ENCODE assay signal across 31 mouse cellular contexts in genomic region chr7:120902931-120903330, GRCm38 (mm10). TPM values are rescaled to one million over a fixed set of nuclear protein-coding genes. Genes with fewer than 3 reads are reported as not detected.
DNase-seq lines count a peak whose midpoint lies in the region; ATAC-seq and TF ChIP-seq lines count a peak whose summit lies in the region.
"Had no signal": no experiment of that assay in that cellular context is flagged by ENCODE, and none has a peak within 500 bp of the region (broad histone marks: within the 10 kb centered on the region; RNA-seq: fewer than 3 reads in every experiment).

No protein-coding gene starts in this region.

- H3K4me2 ChIP-seq in embryonic facial prominence, embryonic 11.5 days (ENCODE audit: low read depth, low read length): no peak overlapping the region
- no peak overlapping the region for H3K4me2 ChIP-seq in midbrain, embryonic 11.5 days
- H3K4me2 ChIP-seq in midbrain, embryonic 16.5 days (ENCODE audit: low read length): no peak overlapping the region
- H3K4me2 ChIP-seq: embryonic facial prominence, embryonic 15.5 days; intestine, embryonic 15.5 days; neural tube, embryonic 12.5 days had no signal

- peak; percentile 11 for DNase-seq in embryonic facial prominence, embryonic 11.5 days (ENCODE audit: low spot score)
- DNase-seq in embryonic facial prominence, embryonic 10.5 days (ENCODE audit: low spot score): no peak
- DNase-seq in MN1 (ENCODE audit: low spot score): peak; percentile 67
- peak; percentile 77 for DNase-seq in midbrain, embryonic 11.5 days (ENCODE audit: low spot score, missing footprints)
- DNase-seq in gastrocnemius, adult 2 months: no peak
- DNase-seq in adrenal gland, adult (ENCODE audit: inconsistent age in 2 of 2, low spot score in 1 of 2): no peak
- DNase-seq: adrenal gland, adult 2 months; adrenal gland, postnatal 36 days; cerebellum, adult 2 months; cerebellum, postnatal 14 days; forebrain, postnatal 0 days; gastrocnemius, postnatal 14 days; heart, postnatal 14 days; kidney, adult 8-10 months; kidney, postnatal 4 days; layer of hippocampus, postnatal 36 days; liver; lung, adult 2 months; lung, postnatal 10 days; thymus, adult 2 months; thymus, postnatal 36 days had no signal

- ATAC-seq in embryonic facial prominence, embryonic 11.5 days (replicated peaks; ENCODE audit: insufficient number of reproducible peaks, low FRiP score, low TSS enrichment, low read depth): no peak
- ATAC-seq in midbrain, embryonic 11.5 days (ENCODE audit: low FRiP score): peak; percentile 70
- ATAC-seq in midbrain, embryonic 16.5 days: 0 out of 2 replicates have a peak, but pooled peaks have one; percentile 21
- ATAC-seq: forebrain, postnatal 0 days; hindbrain, embryonic 16.5 days; intestine, embryonic 15.5 days had no signal

- no peaks in the 10 kb centered on the region for H3K27me3 ChIP-seq in embryonic facial prominence, embryonic 11.5 days (ENCODE audit: control insufficient read depth, insufficient read depth, low read length)
- H3K27me3 ChIP-seq in embryonic facial prominence, embryonic 10.5 days (replicated peaks; ENCODE audit: low read depth, poor library complexity, severe bottlenecking): no peaks in the 10 kb centered on the region
- no peaks in the 10 kb centered on the region for H3K27me3 ChIP-seq in midbrain, embryonic 11.5 days (ENCODE audit: control insufficient read depth, insufficient read depth, low read length)
- no peaks in the 10 kb centered on the region for H3K27me3 ChIP-seq in midbrain, embryonic 16.5 days (ENCODE audit: control insufficient read depth, insufficient read depth, low read depth, low read length)
- H3K27me3 ChIP-seq: embryonic facial prominence, embryonic 15.5 days; intestine, embryonic 15.5 days; neural tube, embryonic 12.5 days had no signal

- H3K4me3 ChIP-seq in embryonic facial prominence, embryonic 11.5 days (ENCODE audit: low read depth, low read length): no peak overlapping the region
- no peak overlapping the region for H3K4me3 ChIP-seq in embryonic facial prominence, embryonic 10.5 days
- H3K4me3 ChIP-seq in midbrain, embryonic 11.5 days (ENCODE audit: low read depth, low read length): no peak overlapping the region
- H3K4me3 ChIP-seq in midbrain, embryonic 16.5 days (ENCODE audit: low read depth, low read length): no peak overlapping the region
- no peak overlapping the region for H3K4me3 ChIP-seq in gastrocnemius, adult 2 months
- H3K4me3 ChIP-seq: embryonic facial prominence, embryonic 15.5 days; hindbrain, embryonic 10.5 days; intestine, embryonic 15.5 days; myocyte; neural tube, embryonic 12.5 days had no signal

- H3K36me3 ChIP-seq in embryonic facial prominence, embryonic 11.5 days (replicated peaks; ENCODE audit: control insufficient read depth, insufficient read depth, low read depth, low read length): no peaks in the 10 kb centered on the region; the same call in 1 of the 2 replicates
- peaks cover 41% of the 10 kb centered on the region for H3K36me3 ChIP-seq in embryonic facial prominence, embryonic 10.5 days (replicated peaks)
- H3K36me3 ChIP-seq in midbrain, embryonic 11.5 days (ENCODE audit: control insufficient read depth, insufficient read depth, low read length): no peaks in the 10 kb centered on the region
- H3K36me3 ChIP-seq in midbrain, embryonic 16.5 days (ENCODE audit: control insufficient read depth, insufficient read depth, low read length): peaks cover 18% of the 10 kb centered on the region; the same call in 1 of the 2 replicates

- H3K27ac ChIP-seq in embryonic facial prominence, embryonic 11.5 days (replicated peaks; ENCODE audit: low read depth, low read length): no peak overlapping the region
- no peak overlapping the region; the same call in 1 of the 2 replicates for H3K27ac ChIP-seq in embryonic facial prominence, embryonic 10.5 days (replicated peaks)
- H3K27ac ChIP-seq in midbrain, embryonic 11.5 days (ENCODE audit: low read depth, low read length): no peak overlapping the region
- H3K27ac ChIP-seq in midbrain, embryonic 16.5 days (ENCODE audit: low read length): no peak overlapping the region
- H3K27ac ChIP-seq in gastrocnemius, adult 2 months: no peak overlapping the region
- H3K27ac ChIP-seq: embryonic facial prominence, embryonic 15.5 days; hindbrain, embryonic 10.5 days; intestine, embryonic 15.5 days; kidney, postnatal 0 days; liver, embryonic 14.5 days; macrophage; neural tube, embryonic 12.5 days had no signal

- H3K4me1 ChIP-seq in embryonic facial prominence, embryonic 11.5 days (ENCODE audit: control insufficient read depth, insufficient read depth, low read length): no peaks in the 10 kb centered on the region
- peaks cover 28% of the 10 kb centered on the region for H3K4me1 ChIP-seq in embryonic facial prominence, embryonic 10.5 days
- peaks cover 6% of the 10 kb centered on the region; the same call in 1 of the 2 replicates for H3K4me1 ChIP-seq in midbrain, embryonic 11.5 days (ENCODE audit: control insufficient read depth, insufficient read depth, low read length)
- no peaks in the 10 kb centered on the region; the same call in 1 of the 2 replicates for H3K4me1 ChIP-seq in midbrain, embryonic 16.5 days (ENCODE audit: control insufficient read depth, insufficient read depth, low read length)
- H3K4me1 ChIP-seq: embryonic facial prominence, embryonic 15.5 days; intestine, embryonic 15.5 days had no signal

- no peak for TF ChIP-seq CTCF in gastrocnemius, adult 2 months (IDR thresholded peaks at IDR 0.05)

- no peaks in the 10 kb centered on the region for H3K9me3 ChIP-seq in embryonic facial prominence, embryonic 11.5 days (replicated peaks; ENCODE audit: control insufficient read depth, low read length)
- H3K9me3 ChIP-seq in embryonic facial prominence, embryonic 10.5 days: no peaks in the 10 kb centered on the region
- no peaks in the 10 kb centered on the region for H3K9me3 ChIP-seq in midbrain, embryonic 11.5 days (ENCODE audit: control insufficient read depth, low read length)
- no peaks in the 10 kb centered on the region for H3K9me3 ChIP-seq in midbrain, embryonic 16.5 days (replicated peaks; ENCODE audit: control insufficient read depth, low read length, poor library complexity, severe bottlenecking)
- H3K9me3 ChIP-seq: embryonic facial prominence, embryonic 15.5 days; hindbrain, embryonic 10.5 days; intestine, embryonic 15.5 days; neural tube, embryonic 12.5 days had no signal

- WGBS in embryonic facial prominence, embryonic 11.5 days: 55% methylated on average over 3 of the region's 3 CpGs
- 56% methylated on average over 3 of the region's 3 CpGs for WGBS in embryonic facial prominence, embryonic 10.5 days
- WGBS in midbrain, embryonic 11.5 days: 37% methylated on average over 3 of the region's 3 CpGs
- 16% methylated on average over 3 of the region's 3 CpGs for WGBS in midbrain, embryonic 16.5 days

- intact Hi-C loops in gastrocnemius, adult 2 months (cut with DNase I): no loop called here

- no peak overlapping the region for H3K9ac ChIP-seq in embryonic facial prominence, embryonic 11.5 days (replicated peaks; ENCODE audit: low read length)
- no peak overlapping the region for H3K9ac ChIP-seq in midbrain, embryonic 11.5 days (ENCODE audit: low read length)
- no peak overlapping the region for H3K9ac ChIP-seq in midbrain, embryonic 16.5 days (ENCODE audit: low read depth, low read length)
- H3K9ac ChIP-seq: embryonic facial prominence, embryonic 15.5 days; forebrain, postnatal 0 days; intestine, embryonic 15.5 days; liver, embryonic 14.5 days; neural tube, embryonic 12.5 days had no signal

RNA-seq across cellular contexts. Expression of gene Polr3e, which starts 14.6 kb away (rescaled TPM):
- 22.7 and 22.8 TPM in 2 replicates for polyA plus RNA-seq in embryonic facial prominence, embryonic 11.5 days (2014; fragmentation: Nextera tagmentation; extraction: Ambion mirVana)
- polyA plus RNA-seq in embryonic facial prominence, embryonic 10.5 days (2016; fragmentation: Nextera tagmentation; extraction: Ambion mirVana): 42.9 and 44.8 TPM in 2 replicates
- 19.0 and 19.9 TPM in 2 replicates for polyA plus RNA-seq in midbrain, embryonic 11.5 days (2014; fragmentation: Nextera tagmentation; extraction: Ambion mirVana)
- 27.0 and 27.7 TPM in 2 replicates for polyA plus RNA-seq in midbrain, embryonic 16.5 days (2015; fragmentation: Nextera tagmentation; extraction: Ambion mirVana)
- 10 to 100 TPM in 1 of 2 experiments, 1 to 10 TPM in 1; 8.8 to 11.0 TPM for total RNA-seq in gastrocnemius, adult 2 months (2021)

Comparison
In these comparisons a context has a peak if more than half of its experiments do, and no peak if none do; other contexts are left out.
1. DNase-seq: peak in embryonic facial prominence, embryonic 11.5 days (single experiment), MN1 (single experiment) and midbrain, embryonic 11.5 days (single experiment); none in embryonic facial prominence, embryonic 10.5 days (single experiment), gastrocnemius, adult 2 months (single experiment) and adrenal gland, adult (0 of 2).